Mouse (Mus musculus) embryonic facial prominence, embryonic 13.5 days (tissue): ENCODE results near the gene Sept10. TPM values are rescaled to one million over a fixed set of nuclear protein-coding genes. Genes with fewer than 3 reads are reported as not detected.

Experiments
- ATAC-seq: fragments of 200-750 bp; cut with Nextera tagmentation; 2 replicates; pipeline ENCODE4 v1.8.0; 2017; ENCODE audit warnings: low read depth; ENCODE audit not compliant: insufficient number of reproducible peaks, insufficient read depth, low FRiP score, low TSS enrichment
- H3K27ac ChIP-seq: fragments of 300-500 bp; sonication (generic); 2 replicates; pipeline ENCODE4 v1.5.1; 2015; ENCODE audit warnings: moderate library complexity, mild to moderate bottlenecking, inconsistent platforms
- H3K27me3 ChIP-seq: fragments of 300-500 bp; sonication (generic); 2 replicates; pipeline ENCODE4 v1.6.1; 2015; ENCODE audit warnings: mild to moderate bottlenecking, inconsistent platforms
- H3K36me3 ChIP-seq: fragments of 300-500 bp; sonication (generic); 2 replicates; pipeline ENCODE4 v1.6.1; 2015; ENCODE audit warnings: mild to moderate bottlenecking, inconsistent platforms
- H3K4me1 ChIP-seq: fragments of 300-500 bp; sonication (generic); 2 replicates; pipeline ENCODE4 v1.6.1; 2015; ENCODE audit warnings: inconsistent platforms
- H3K4me2 ChIP-seq: fragments of 300-500 bp; sonication (generic); 2 replicates; pipeline ENCODE4 v1.6.1; 2015; ENCODE audit warnings: moderate library complexity, mild to moderate bottlenecking, inconsistent platforms
- H3K4me3 ChIP-seq: fragments of 300-500 bp; sonication (generic); 2 replicates; pipeline ENCODE4 v1.5.1; 2015; ENCODE audit warnings: mild to moderate bottlenecking, inconsistent platforms
- H3K9ac ChIP-seq: fragments of 300-500 bp; sonication (generic); 2 replicates; pipeline ENCODE4 v1.6.1; 2015; ENCODE audit warnings: mild to moderate bottlenecking, inconsistent platforms
- H3K9me3 ChIP-seq: fragments of 300-500 bp; sonication (generic); 2 replicates; pipeline ENCODE4 v1.6.1; 2016; ENCODE audit warnings: inconsistent platforms
- WGBS: fragments of 180-500 bp; shearing (Covaris S2); methylation state at CpG from one replicate; pipeline ENCODE4 v1.1.7; 2015; ENCODE audit warnings: mixed read lengths; 5-methylcytosine and 5-hydroxymethylcytosine counted together
- polyA plus RNA-seq: library from polyadenylated mRNA; unstranded; fragments of >200 nt; fragmentation: Nextera tagmentation; extraction: Ambion mirVana; gene quantifications from 2 replicates; pipeline ENCODE4 v1.2.1, GENCODE M21; 2015

Sept10 gene
- polyA plus RNA-seq, 1 experiment from 2014 or later = 42.7 TPM

DNA sequence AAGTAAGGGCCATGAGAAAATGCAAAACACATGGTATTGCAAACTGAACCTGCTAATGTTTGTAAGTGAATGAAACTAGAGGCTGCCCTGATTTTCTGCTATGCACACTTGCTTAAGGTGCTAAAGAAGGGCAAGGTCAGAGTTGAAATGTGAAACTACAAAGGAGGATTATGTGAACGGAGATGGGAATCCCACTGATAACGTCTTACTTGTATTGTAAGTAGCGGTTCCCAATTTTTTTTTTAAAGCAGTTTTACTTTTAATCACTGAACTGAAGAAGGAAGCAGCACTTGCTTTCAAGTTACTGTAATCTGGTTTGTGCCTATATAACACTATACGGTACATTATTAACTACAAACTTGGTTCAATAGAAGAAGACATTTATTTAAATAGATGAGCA is 2.2 kb upstream of the Sept10 start:
- no peak for ATAC-seq
- Histone ChIP-seq H3K4me2 (peak overlapping the region; percentile 88), H3K4me3 (peak overlapping the region; percentile 81), H3K9ac (no peak overlapping the region), H3K27ac (no peak overlapping the region), H3K4me1 (peaks cover 27% of the 10 kb centered on the region), H3K27me3 (no peaks in the 10 kb centered on the region), H3K9me3 (no peaks in the 10 kb centered on the region), H3K36me3 (no peaks in the 10 kb centered on the region)
- 49% methylated on average over 4 of the region's 4 CpGs for WGBS

- Histone ChIP-seq H3K4me3 (peak overlapping the region; percentile 81), H3K9me3 (no peaks in the 10 kb centered on the region), H3K27me3 (no peaks in the 10 kb centered on the region), H3K4me1 (peaks cover 27% of the 10 kb centered on the region), H3K9ac (peak overlapping the region; percentile 86), H3K36me3 (no peaks in the 10 kb centered on the region), H3K4me2 (peak overlapping the region; percentile 88), H3K27ac (no peak overlapping the region)
- ATAC-seq = no peak
- WGBS = 43% methylated on average over 14 of the region's 14 CpGs
Measured at GRCm38 (mm10) chr10:59223301-59223700, 1.7 kb upstream of the Sept10 start.

DNA sequence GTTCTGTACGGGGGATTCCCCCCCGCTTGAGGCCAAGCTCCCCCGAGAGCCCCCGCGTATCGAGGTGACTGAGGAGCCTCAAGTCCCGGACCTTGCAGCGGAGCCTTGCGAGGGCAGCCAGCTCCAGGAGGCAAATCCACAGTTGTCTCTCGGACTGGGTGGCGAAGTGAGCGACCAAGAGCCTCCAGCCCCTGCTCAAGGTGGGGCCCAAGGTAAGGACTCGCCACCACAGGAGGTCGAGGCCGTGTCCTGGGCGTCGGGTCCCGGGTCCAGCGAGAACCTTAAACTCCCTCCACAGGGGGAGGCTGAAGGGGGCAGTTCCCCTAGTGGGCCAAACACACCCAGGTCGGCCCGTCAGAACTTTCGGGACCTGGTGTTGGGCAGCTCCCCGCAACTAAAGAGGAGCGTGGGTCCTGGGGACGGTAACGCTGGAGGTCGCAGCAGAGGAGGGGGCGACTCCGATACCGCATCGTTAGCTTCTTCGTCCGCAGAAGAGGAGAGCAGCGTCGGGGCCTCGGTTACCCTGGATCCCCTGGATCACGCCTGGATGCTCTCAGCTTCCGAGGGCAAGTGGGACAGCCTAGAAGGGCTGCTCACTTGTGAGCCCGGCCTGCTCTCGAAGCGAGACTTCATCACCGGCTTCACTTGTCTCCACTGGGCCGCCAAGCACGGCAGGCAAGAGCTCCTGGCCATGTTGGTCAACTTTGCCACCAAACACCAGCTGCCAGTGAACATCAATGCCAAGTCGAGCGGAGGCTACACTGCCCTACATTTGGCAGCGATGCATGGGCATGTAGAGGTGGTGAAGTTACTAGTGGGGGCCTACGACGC is 839 bp upstream of the Sept10 start:
- Histone ChIP-seq H3K27me3 (no peaks in the 10 kb centered on the region), H3K4me3 (peak overlapping the region; percentile 81), H3K9ac (peak overlapping the region; percentile 86), H3K9me3 (no peaks in the 10 kb centered on the region), H3K4me1 (peaks cover 27% of the 10 kb centered on the region), H3K27ac (peak overlapping the region; percentile 94; the same call in 1 of the 2 replicates), H3K4me2 (peak overlapping the region; percentile 88), H3K36me3 (no peaks in the 10 kb centered on the region)
- 2% methylated on average over 48 of the region's 49 CpGs for WGBS
- ATAC-seq = 0 out of 2 replicates have a peak, but pooled peaks have one; percentile 5

- no peaks in the 10 kb centered on the region for H3K36me3 ChIP-seq
- H3K4me1 ChIP-seq = peaks cover 27% of the 10 kb centered on the region
- H3K4me2 ChIP-seq = peak overlapping the region; percentile 88
- peak overlapping the region; percentile 81 for H3K4me3 ChIP-seq
- peak overlapping the region; percentile 86 for H3K9ac ChIP-seq
- H3K27ac ChIP-seq = peak overlapping the region; percentile 94
- 2% methylated on average over 39 of the region's 39 CpGs for WGBS
- ATAC-seq = no peak
- H3K9me3 ChIP-seq = no peaks in the 10 kb centered on the region
- H3K27me3 ChIP-seq = no peaks in the 10 kb centered on the region
Measured at GRCm38 (mm10) chr10:59220824-59221472, 699 bp downstream of the Sept10 start.

- no peak for ATAC-seq
- Histone ChIP-seq H3K9me3 (0 out of 2 replicates have a peak, but pooled peaks cover 4% of the 10 kb centered on the region), H3K36me3 (0 out of 2 replicates have a peak, but pooled peaks cover 4% of the 10 kb centered on the region), H3K4me1 (peaks cover under 1% of the 10 kb centered on the region; the same call in 1 of the 2 replicates), H3K4me3 (no peak overlapping the region), H3K27ac (no peak overlapping the region), H3K27me3 (no peaks in the 10 kb centered on the region), H3K4me2 (no peak overlapping the region), H3K9ac (no peak overlapping the region)
Measured at GRCm38 (mm10) chr10:59200011-59200410, 21.6 kb downstream of the Sept10 start.

DNA sequence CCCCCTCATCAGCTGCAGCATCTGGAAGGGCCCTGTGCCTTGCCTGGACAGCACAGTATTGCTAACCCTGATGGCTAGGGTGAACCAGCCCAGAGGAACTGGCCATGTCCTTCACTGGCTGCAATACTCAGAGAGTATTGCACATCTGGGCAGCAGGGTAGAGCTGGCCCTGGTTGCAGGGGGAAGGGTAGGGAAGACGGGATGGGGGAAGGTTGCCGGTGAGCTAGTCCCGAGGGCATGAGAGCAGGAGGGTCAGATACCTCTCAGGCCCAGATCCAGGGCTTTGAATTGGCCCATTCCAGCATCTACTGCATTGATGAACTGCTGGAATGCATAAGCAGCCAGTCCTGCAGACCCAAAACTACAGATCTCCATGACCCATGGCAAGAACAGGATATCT is 24.9 kb downstream of the Sept10 start:
- Histone ChIP-seq H3K36me3 (no peaks in the 10 kb centered on the region), H3K27me3 (no peaks in the 10 kb centered on the region), H3K4me2 (no peak overlapping the region), H3K9me3 (no peaks in the 10 kb centered on the region), H3K4me3 (no peak overlapping the region), H3K27ac (no peak overlapping the region), H3K4me1 (peaks cover 5% of the 10 kb centered on the region; the same call in 1 of the 2 replicates), H3K9ac (no peak overlapping the region)
- 58% methylated on average over 3 of the region's 3 CpGs for WGBS
- ATAC-seq = no peak

GRCm38 (mm10) chr10:59194891-59195290 is 26.8 kb downstream of the Sept10 start:
- peaks cover 5% of the 10 kb centered on the region; the same call in 1 of the 2 replicates for H3K4me1 ChIP-seq
- no peak overlapping the region for H3K4me3 ChIP-seq
- no peak overlapping the region for H3K27ac ChIP-seq
- no peak overlapping the region for H3K9ac ChIP-seq
- 48% methylated on average over 5 of the region's 5 CpGs for WGBS
- ATAC-seq = no peak
- no peaks in the 10 kb centered on the region for H3K9me3 ChIP-seq
- H3K27me3 ChIP-seq = no peaks in the 10 kb centered on the region
- H3K4me2 ChIP-seq = no peak overlapping the region
- H3K36me3 ChIP-seq = peaks cover 9% of the 10 kb centered on the region

DNA sequence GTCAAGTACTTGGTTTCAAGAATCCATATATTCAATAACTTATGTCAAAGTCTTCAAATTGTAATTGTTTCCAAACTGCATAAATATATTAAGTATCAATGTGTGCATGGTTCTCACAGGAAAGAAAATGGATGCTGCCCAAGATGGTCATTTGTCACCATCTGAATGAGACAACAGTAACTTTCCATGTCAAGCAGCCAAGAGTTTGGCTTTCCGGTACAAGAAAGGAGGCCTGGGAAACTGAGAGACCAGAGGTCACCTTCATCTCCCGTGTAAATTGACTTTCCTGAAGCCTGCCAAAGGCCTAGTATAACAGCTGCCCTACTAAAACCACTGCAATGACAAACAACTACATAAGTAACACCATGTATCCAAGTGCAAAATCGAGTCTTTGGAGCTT is 39.3 kb downstream of the Sept10 start:
- Histone ChIP-seq H3K36me3 (peaks cover 14% of the 10 kb centered on the region), H3K9me3 (no peaks in the 10 kb centered on the region), H3K9ac (no peak overlapping the region), H3K4me2 (no peak overlapping the region), H3K27me3 (no peaks in the 10 kb centered on the region), H3K27ac (no peak overlapping the region), H3K4me1 (no peaks in the 10 kb centered on the region), H3K4me3 (no peak overlapping the region)
- no peak for ATAC-seq
- 82% methylated on average over 3 of the region's 3 CpGs for WGBS

- no peak overlapping the region for H3K27ac ChIP-seq
- no peak overlapping the region for H3K4me3 ChIP-seq
- H3K9me3 ChIP-seq = no peaks in the 10 kb centered on the region
- no peak overlapping the region for H3K9ac ChIP-seq
- no peaks in the 10 kb centered on the region for H3K27me3 ChIP-seq
- H3K4me1 ChIP-seq = no peaks in the 10 kb centered on the region
- no peak overlapping the region for H3K4me2 ChIP-seq
- no peak for ATAC-seq
- H3K36me3 ChIP-seq = peaks cover 19% of the 10 kb centered on the region
- 84% methylated on average over 3 of the region's 3 CpGs for WGBS
Measured at GRCm38 (mm10) chr10:59179620-59180019, 42.0 kb downstream of the Sept10 start.

DNA sequence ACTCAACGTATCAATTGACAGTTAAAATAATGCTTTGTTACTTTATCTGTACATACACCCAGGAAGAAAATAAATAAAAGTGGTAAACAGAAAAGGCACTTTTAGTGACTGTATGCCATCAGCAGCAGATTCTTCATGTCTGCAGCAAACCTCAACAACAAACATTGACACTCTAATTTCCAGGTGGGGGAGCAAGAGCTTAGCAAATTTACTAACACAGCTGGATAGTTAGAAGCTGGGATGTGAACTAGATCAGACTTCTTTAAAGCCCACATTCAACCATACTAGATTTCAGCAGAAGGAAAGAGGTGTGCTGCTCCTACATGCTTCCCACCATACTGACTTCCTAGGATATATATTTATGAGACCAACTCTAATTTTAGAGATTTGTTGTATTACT is 49.1 kb downstream of the Sept10 start:
- H3K4me1 ChIP-seq = no peaks in the 10 kb centered on the region
- H3K9ac ChIP-seq = no peak overlapping the region
- WGBS = 99% methylated on average over 1 of the region's 1 CpGs
- H3K4me3 ChIP-seq = no peak overlapping the region
- H3K4me2 ChIP-seq = no peak overlapping the region
- no peaks in the 10 kb centered on the region for H3K9me3 ChIP-seq
- H3K27ac ChIP-seq = no peak overlapping the region
- no peak for ATAC-seq
- no peaks in the 10 kb centered on the region for H3K27me3 ChIP-seq
- H3K36me3 ChIP-seq = peaks cover 17% of the 10 kb centered on the region

- Histone ChIP-seq H3K27me3 (no peaks in the 10 kb centered on the region), H3K9ac (no peak overlapping the region), H3K9me3 (no peaks in the 10 kb centered on the region), H3K4me3 (no peak overlapping the region), H3K4me2 (no peak overlapping the region), H3K27ac (no peak overlapping the region), H3K36me3 (peaks cover 16% of the 10 kb centered on the region), H3K4me1 (no peaks in the 10 kb centered on the region)
- 50% methylated on average over 3 of the region's 3 CpGs for WGBS
- no peak for ATAC-seq
Measured at GRCm38 (mm10) chr10:59171042-59171441, 50.6 kb downstream of the Sept10 start.
